Mouse (Mus musculus) embryonic fibroblast, embryonic 13.5 days (primary cell): ENCODE measurements at regions not wholly inside any gene's neighbourhood (a gene's known extent, or its start where the extent isn't known, plus 50 kb on each side); places are given as distances from the start of the nearest gene placed in this dataset.

Experiments used
- H3K27ac ChIP-seq: 2 replicates; pipeline ENCODE4 v1.5.1; 2012; ENCODE audit warnings: low read length, control low read depth, inconsistent platforms; ENCODE audit not compliant: insufficient read depth
- H3K4me1 ChIP-seq: 2 replicates; pipeline ENCODE4 v1.6.1; 2011; ENCODE audit warnings: low read length; ENCODE audit not compliant: control insufficient read depth, insufficient read depth
- H3K4me3 ChIP-seq: 2 replicates; pipeline ENCODE4 v1.5.1; 2011; ENCODE audit warnings: mild to moderate bottlenecking, control low read depth, low read length; ENCODE audit not compliant: insufficient read depth
- CTCF ChIP-seq: IDR thresholded peaks from 2 replicates; pipeline ENCODE4 v1.5.1; 2011; ENCODE audit warnings: mild to moderate bottlenecking, control low read depth, low read length, moderate library complexity, borderline replicate concordance; ENCODE audit not compliant: insufficient read depth
- POLR2A ChIP-seq: IDR thresholded peaks from 2 replicates; pipeline ENCODE4 v1.6.1; 2011; ENCODE audit warnings: low read depth, mild to moderate bottlenecking, control low read depth, low read length, moderate library complexity

GRCm38 (mm10) chr14:24875156-24875545, 388.2 kb downstream of the Rps24 start:
- no peak overlapping the region for H3K27ac ChIP-seq
- TF ChIP-seq POLR2A (no peak), CTCF (no peak)
- H3K4me3 ChIP-seq, result no peak overlapping the region
- no peaks in the 10 kb centered on the region; the same call in 1 of the 2 replicates for H3K4me1 ChIP-seq

GRCm38 (mm10) chr14:24875934-24876333, 389.0 kb downstream of the Rps24 start:
- TF ChIP-seq CTCF (no peak), POLR2A (no peak)
- no peak overlapping the region for H3K27ac ChIP-seq

GRCm38 (mm10) chr14:24876508-24876907, 389.6 kb downstream of the Rps24 start:
- TF ChIP-seq CTCF (no peak), POLR2A (no peak)
- no peaks in the 10 kb centered on the region; the same call in 1 of the 2 replicates for H3K4me1 ChIP-seq
- no peak overlapping the region for H3K27ac ChIP-seq
- H3K4me3 ChIP-seq, result no peak overlapping the region

More at GRCm38 (mm10) chr14:24875934-24876333, 389.0 kb downstream of the Rps24 start:
- H3K4me3 ChIP-seq, result no peak overlapping the region
- no peaks in the 10 kb centered on the region; the same call in 1 of the 2 replicates for H3K4me1 ChIP-seq

GRCm38 (mm10) chr14:24877853-24878252, 390.9 kb downstream of the Rps24 start:
- H3K4me1 ChIP-seq, result no peaks in the 10 kb centered on the region; the same call in 1 of the 2 replicates
- no peak for TF ChIP-seq CTCF
- no peak for TF ChIP-seq POLR2A
- H3K27ac ChIP-seq, result no peak overlapping the region
- no peak overlapping the region for H3K4me3 ChIP-seq

- Histone ChIP-seq H3K4me1 (no peaks in the 10 kb centered on the region), H3K4me3 (no peak overlapping the region), H3K27ac (no peak overlapping the region)
- TF ChIP-seq POLR2A, result no peak
These were observed 399.2 kb downstream of the Rps24 start for GRCm38 (mm10) chr14:24886164-24886563.

- TF ChIP-seq POLR2A (no peak), CTCF (no peak)
- no peak overlapping the region for H3K27ac ChIP-seq
- H3K4me3 ChIP-seq, result no peak overlapping the region
- H3K4me1 ChIP-seq, result no peaks in the 10 kb centered on the region
These were observed 400.0 kb downstream of the Rps24 start for GRCm38 (mm10) chr14:24886896-24887421.

GRCm38 (mm10) chr14:24890856-24891255, 403.9 kb downstream of the Rps24 start:
- Histone ChIP-seq H3K27ac (no peak overlapping the region), H3K4me3 (no peak overlapping the region), H3K4me1 (no peaks in the 10 kb centered on the region)
- TF ChIP-seq POLR2A (no peak), CTCF (no peak)

GRCm38 (mm10) chr14:24895196-24895595, 408.3 kb downstream of the Rps24 start:
- TF ChIP-seq POLR2A (no peak), CTCF (no peak)
- Histone ChIP-seq H3K27ac (no peak overlapping the region), H3K4me1 (peaks cover under 1% of the 10 kb centered on the region; the same call in 1 of the 2 replicates), H3K4me3 (no peak overlapping the region)

GRCm38 (mm10) chr14:24896681-24897080, 409.8 kb downstream of the Rps24 start:
- no peak overlapping the region for H3K4me3 ChIP-seq
- peaks cover 4% of the 10 kb centered on the region; the same call in 1 of the 2 replicates for H3K4me1 ChIP-seq
- no peak overlapping the region for H3K27ac ChIP-seq
- TF ChIP-seq POLR2A, result no peak
- no peak for TF ChIP-seq CTCF

GRCm38 (mm10) chr14:24900501-24901179, 413.7 kb downstream of the Rps24 start:
- Histone ChIP-seq H3K4me3 (no peak overlapping the region), H3K4me1 (peaks cover 5% of the 10 kb centered on the region; the same call in 1 of the 2 replicates), H3K27ac (peak overlapping the region; percentile 75)
- TF ChIP-seq CTCF (no peak), POLR2A (no peak)

- Histone ChIP-seq H3K4me3 (no peak overlapping the region), H3K4me1 (peaks cover 8% of the 10 kb centered on the region; the same call in 1 of the 2 replicates), H3K27ac (no peak overlapping the region)
- no peak for TF ChIP-seq CTCF
These were observed 414.8 kb downstream of the Rps24 start for GRCm38 (mm10) chr14:24901726-24902125.
